Mouse (Mus musculus): ENCODE measurements at regions not wholly inside any gene's neighbourhood (a gene's known extent, or its start where the extent isn't known, plus 50 kb on each side); places are given as distances from the start of the nearest gene placed in this dataset.

GRCm38 (mm10) chr15:51682331-51682730, 2202.4 kb upstream of the Gm7489 start:
- WGBS = 37% methylated on average over 5 of the region's 5 CpGs
- Histone ChIP-seq H3K4me3 (ENCODE audit: low read depth, low read length) (no peak overlapping the region), H3K4me2 (ENCODE audit: low read length) (no peak overlapping the region), H3K4me1 (replicated peaks; ENCODE audit: control insufficient read depth, insufficient read depth, low read length) (no peaks in the 10 kb centered on the region), H3K9ac (ENCODE audit: low read length) (no peak overlapping the region), H3K36me3 (ENCODE audit: control insufficient read depth, insufficient read depth, low read length) (no peaks in the 10 kb centered on the region), H3K27me3 (replicated peaks; ENCODE audit: control insufficient read depth, insufficient read depth, low read length) (no peaks in the 10 kb centered on the region), H3K9me3 (ENCODE audit: control insufficient read depth, low read length) (no peaks in the 10 kb centered on the region), H3K27ac (ENCODE audit: low read depth) (no peak overlapping the region)
- ATAC-seq (replicated peaks; ENCODE audit: low FRiP score, low TSS enrichment, low read depth) (no peak), DNase-seq (ENCODE audit: low spot score) (no peak)

- 92% methylated on average over 13 of the region's 13 CpGs for WGBS
- DNase-seq (ENCODE audit: low spot score) = no peak
Measured at GRCm38 (mm10) chr15:51687007-51687540, 2197.6 kb upstream of the Gm7489 start.

GRCm38 (mm10) chr15:51689498-51689897, 2195.2 kb upstream of the Gm7489 start:
- no peaks in the 10 kb centered on the region for H3K4me1 ChIP-seq (replicated peaks; ENCODE audit: control insufficient read depth, insufficient read depth, low read length)
- no peaks in the 10 kb centered on the region for H3K36me3 ChIP-seq (ENCODE audit: control insufficient read depth, insufficient read depth, low read length)
- no peaks in the 10 kb centered on the region for H3K9me3 ChIP-seq (ENCODE audit: control insufficient read depth, low read length)
- ATAC-seq (replicated peaks; ENCODE audit: low FRiP score, low TSS enrichment, low read depth) (no peak), DNase-seq (ENCODE audit: low spot score) (no peak)
- H3K4me3 ChIP-seq (ENCODE audit: low read depth, low read length) = no peak overlapping the region
- no peak overlapping the region for H3K4me2 ChIP-seq (ENCODE audit: low read length)
- H3K27ac ChIP-seq (ENCODE audit: low read depth) = no peak overlapping the region
- no peak overlapping the region for H3K9ac ChIP-seq (ENCODE audit: low read length)
- WGBS = 93% methylated on average over 1 of the region's 1 CpGs
- no peaks in the 10 kb centered on the region for H3K27me3 ChIP-seq (replicated peaks; ENCODE audit: control insufficient read depth, insufficient read depth, low read length)

More at GRCm38 (mm10) chr15:51687007-51687540, 2197.6 kb upstream of the Gm7489 start:
- no peaks in the 10 kb centered on the region for H3K4me1 ChIP-seq (replicated peaks; ENCODE audit: control insufficient read depth, insufficient read depth, low read length)
- no peak overlapping the region for H3K4me3 ChIP-seq (ENCODE audit: low read depth, low read length)
- no peaks in the 10 kb centered on the region for H3K9me3 ChIP-seq (ENCODE audit: control insufficient read depth, low read length)
- no peak overlapping the region for H3K27ac ChIP-seq (ENCODE audit: low read depth)
- H3K4me2 ChIP-seq (ENCODE audit: low read length) = no peak overlapping the region
- H3K9ac ChIP-seq (ENCODE audit: low read length) = no peak overlapping the region
- no peaks in the 10 kb centered on the region for H3K36me3 ChIP-seq (ENCODE audit: control insufficient read depth, insufficient read depth, low read length)
- no peaks in the 10 kb centered on the region for H3K27me3 ChIP-seq (replicated peaks; ENCODE audit: control insufficient read depth, insufficient read depth, low read length)
- no peak for ATAC-seq (replicated peaks; ENCODE audit: low FRiP score, low TSS enrichment, low read depth)

- ATAC-seq (replicated peaks; ENCODE audit: low FRiP score, low TSS enrichment, low read depth) (no peak), DNase-seq (ENCODE audit: low spot score) (no peak)
- Histone ChIP-seq H3K9me3 (ENCODE audit: control insufficient read depth, low read length) (no peaks in the 10 kb centered on the region), H3K27me3 (replicated peaks; ENCODE audit: control insufficient read depth, insufficient read depth, low read length) (no peaks in the 10 kb centered on the region), H3K27ac (ENCODE audit: low read depth) (no peak overlapping the region), H3K4me1 (replicated peaks; ENCODE audit: control insufficient read depth, insufficient read depth, low read length) (no peaks in the 10 kb centered on the region), H3K9ac (ENCODE audit: low read length) (no peak overlapping the region), H3K36me3 (ENCODE audit: control insufficient read depth, insufficient read depth, low read length) (no peaks in the 10 kb centered on the region), H3K4me2 (ENCODE audit: low read length) (no peak overlapping the region), H3K4me3 (ENCODE audit: low read depth, low read length) (no peak overlapping the region)
- WGBS = 87% methylated on average over 4 of the region's 4 CpGs
Measured at GRCm38 (mm10) chr15:51692671-51693070, 2192.0 kb upstream of the Gm7489 start.

GRCm38 (mm10) chr15:51696344-51697016, 2188.2 kb upstream of the Gm7489 start:
- ATAC-seq (replicated peaks; ENCODE audit: low FRiP score, low TSS enrichment, low read depth) (no peak), DNase-seq (ENCODE audit: low spot score) (no peak)
- Histone ChIP-seq H3K4me2 (ENCODE audit: low read length) (no peak overlapping the region), H3K4me1 (replicated peaks; ENCODE audit: control insufficient read depth, insufficient read depth, low read length) (no peaks in the 10 kb centered on the region), H3K9me3 (ENCODE audit: control insufficient read depth, low read length) (no peaks in the 10 kb centered on the region), H3K9ac (ENCODE audit: low read length) (no peak overlapping the region), H3K27ac (ENCODE audit: low read depth) (no peak overlapping the region), H3K36me3 (ENCODE audit: control insufficient read depth, insufficient read depth, low read length) (no peaks in the 10 kb centered on the region), H3K4me3 (ENCODE audit: low read depth, low read length) (no peak overlapping the region), H3K27me3 (replicated peaks; ENCODE audit: control insufficient read depth, insufficient read depth, low read length) (no peaks in the 10 kb centered on the region)
- 68% methylated on average over 11 of the region's 11 CpGs for WGBS

- WGBS = 94% methylated on average over 1 of the region's 1 CpGs
- H3K4me1 ChIP-seq (replicated peaks; ENCODE audit: control insufficient read depth, insufficient read depth, low read length) = no peaks in the 10 kb centered on the region
Measured at GRCm38 (mm10) chr15:51704198-51704597, 2180.5 kb upstream of the Gm7489 start.

GRCm38 (mm10) chr15:51709871-51710655, 2174.6 kb upstream of the Gm7489 start:
- DNase-seq (ENCODE audit: low spot score) (no peak), ATAC-seq (replicated peaks; ENCODE audit: low FRiP score, low TSS enrichment, low read depth) (no peak)
- Histone ChIP-seq H3K9me3 (ENCODE audit: control insufficient read depth, low read length) (no peaks in the 10 kb centered on the region), H3K27me3 (replicated peaks; ENCODE audit: control insufficient read depth, insufficient read depth, low read length) (no peaks in the 10 kb centered on the region), H3K4me1 (replicated peaks; ENCODE audit: control insufficient read depth, insufficient read depth, low read length) (no peaks in the 10 kb centered on the region), H3K27ac (ENCODE audit: low read depth) (no peak overlapping the region), H3K36me3 (ENCODE audit: control insufficient read depth, insufficient read depth, low read length) (no peaks in the 10 kb centered on the region), H3K4me3 (ENCODE audit: low read depth, low read length) (no peak overlapping the region), H3K9ac (ENCODE audit: low read length) (no peak overlapping the region), H3K4me2 (ENCODE audit: low read length) (no peak overlapping the region)
- WGBS = 40% methylated on average over 13 of the region's 13 CpGs

More at GRCm38 (mm10) chr15:51704198-51704597, 2180.5 kb upstream of the Gm7489 start:
- DNase-seq (ENCODE audit: low spot score) (no peak), ATAC-seq (replicated peaks; ENCODE audit: low FRiP score, low TSS enrichment, low read depth) (no peak)
- H3K4me3 ChIP-seq (ENCODE audit: low read depth, low read length) = no peak overlapping the region
- H3K27me3 ChIP-seq (replicated peaks; ENCODE audit: control insufficient read depth, insufficient read depth, low read length) = no peaks in the 10 kb centered on the region
- no peak overlapping the region for H3K27ac ChIP-seq (ENCODE audit: low read depth)
- no peak overlapping the region for H3K9ac ChIP-seq (ENCODE audit: low read length)
- H3K4me2 ChIP-seq (ENCODE audit: low read length) = no peak overlapping the region
- H3K36me3 ChIP-seq (ENCODE audit: control insufficient read depth, insufficient read depth, low read length) = no peaks in the 10 kb centered on the region
- no peaks in the 10 kb centered on the region for H3K9me3 ChIP-seq (ENCODE audit: control insufficient read depth, low read length)

GRCm38 (mm10) chr15:51720873-51721308, 2163.8 kb upstream of the Gm7489 start:
- no peak overlapping the region for H3K4me3 ChIP-seq (ENCODE audit: low read depth, low read length)
- no peaks in the 10 kb centered on the region for H3K36me3 ChIP-seq (ENCODE audit: control insufficient read depth, insufficient read depth, low read length)
- H3K27ac ChIP-seq (ENCODE audit: low read depth) = no peak overlapping the region
- no peak overlapping the region for H3K9ac ChIP-seq (ENCODE audit: low read length)
- no peaks in the 10 kb centered on the region for H3K4me1 ChIP-seq (replicated peaks; ENCODE audit: control insufficient read depth, insufficient read depth, low read length)
- no peaks in the 10 kb centered on the region for H3K9me3 ChIP-seq (ENCODE audit: control insufficient read depth, low read length)
- WGBS = 30% methylated on average over 9 of the region's 9 CpGs
- DNase-seq (ENCODE audit: low spot score) (no peak), ATAC-seq (replicated peaks; ENCODE audit: low FRiP score, low TSS enrichment, low read depth) (no peak)
- no peaks in the 10 kb centered on the region for H3K27me3 ChIP-seq (replicated peaks; ENCODE audit: control insufficient read depth, insufficient read depth, low read length)
- no peak overlapping the region for H3K4me2 ChIP-seq (ENCODE audit: low read length)

Data from intestine, embryonic 14.5 days (tissue).